Mouse (Mus musculus) adrenal gland, postnatal 10 days (tissue): ENCODE measurements around the gene Iglon5. TPM values are rescaled to one million over a fixed set of nuclear protein-coding genes. Genes with fewer than 3 reads are reported as not detected.

Experiments
- DNase-seq: peaks from one replicate; pipeline ENCODE4 v3.0.0; 2021; ENCODE audit warnings: mixed read lengths
- microRNA-seq: library from miRNA; unstranded; fragments of <30 nt; microRNA quantifications from one replicate; pipeline ENCODE4 v1.2.0, GENCODE M21; 2021
- total RNA-seq, 2 experiments: library from RNA; stranded (reverse); gene quantifications; 2 replicates each; pipeline ENCODE4 v1.2.3; 2021

Gene Iglon5
- total RNA-seq, 2 experiments from 2014 or later: 1.3 to 2.4 TPM

DNA sequence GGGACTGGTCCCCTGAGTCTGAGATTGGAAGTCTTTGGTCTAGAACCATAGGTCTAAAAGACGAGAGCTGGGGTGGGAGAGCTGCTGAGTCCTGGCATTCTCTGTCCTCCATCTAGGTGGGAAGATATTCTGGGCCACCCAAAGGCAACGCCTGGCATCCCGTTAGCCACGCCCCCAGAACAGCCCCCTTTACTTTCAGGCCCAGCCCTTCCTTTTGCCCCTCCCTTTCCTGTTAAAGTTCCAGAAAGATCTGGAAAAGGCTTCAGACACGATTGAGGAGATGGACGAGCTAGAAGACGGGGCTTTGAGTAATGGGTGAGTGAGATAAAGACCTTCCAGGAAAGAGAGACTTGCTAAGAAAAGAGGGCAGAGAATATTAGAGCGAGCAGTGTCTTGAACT lies 62.5 kb downstream of the Iglon5 start, which contains the start of gene Lim2:
Lim2 (plus strand) TSS at position 265 of the 400 bp plus-strand sequence.
- no peak for DNase-seq

DNA sequence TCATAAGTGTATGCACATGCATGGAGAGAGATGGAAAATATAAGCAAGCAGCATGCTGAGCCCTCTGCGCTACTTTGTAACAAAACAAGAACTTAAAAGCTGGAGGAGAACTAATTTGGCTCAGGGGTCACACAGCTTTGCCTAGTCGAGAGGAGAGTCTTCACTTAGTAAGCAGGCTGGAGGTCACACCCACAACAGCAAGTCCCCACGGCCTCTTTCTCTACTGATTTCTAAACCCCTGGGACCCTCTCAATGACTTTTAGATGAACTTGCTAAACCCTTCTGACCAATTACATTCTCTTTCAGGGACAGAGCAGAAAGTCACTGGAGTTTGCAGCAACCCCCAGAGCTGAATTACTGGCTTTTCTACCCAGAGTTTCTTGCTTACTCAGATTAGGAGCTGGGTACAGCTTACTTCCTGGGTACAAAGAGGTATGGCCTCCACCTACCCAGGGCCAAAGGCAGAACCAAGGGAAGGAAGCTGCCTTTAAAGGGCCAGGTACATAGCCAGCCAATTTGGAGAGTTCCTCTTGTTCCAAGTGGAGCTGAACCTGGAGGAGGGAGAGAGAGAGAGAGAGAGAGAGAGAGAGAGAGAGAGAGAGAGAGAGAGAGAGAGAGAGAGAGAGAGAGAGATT lies 65.8 kb downstream of the Iglon5 start:
- DNase-seq: no peak

DNA sequence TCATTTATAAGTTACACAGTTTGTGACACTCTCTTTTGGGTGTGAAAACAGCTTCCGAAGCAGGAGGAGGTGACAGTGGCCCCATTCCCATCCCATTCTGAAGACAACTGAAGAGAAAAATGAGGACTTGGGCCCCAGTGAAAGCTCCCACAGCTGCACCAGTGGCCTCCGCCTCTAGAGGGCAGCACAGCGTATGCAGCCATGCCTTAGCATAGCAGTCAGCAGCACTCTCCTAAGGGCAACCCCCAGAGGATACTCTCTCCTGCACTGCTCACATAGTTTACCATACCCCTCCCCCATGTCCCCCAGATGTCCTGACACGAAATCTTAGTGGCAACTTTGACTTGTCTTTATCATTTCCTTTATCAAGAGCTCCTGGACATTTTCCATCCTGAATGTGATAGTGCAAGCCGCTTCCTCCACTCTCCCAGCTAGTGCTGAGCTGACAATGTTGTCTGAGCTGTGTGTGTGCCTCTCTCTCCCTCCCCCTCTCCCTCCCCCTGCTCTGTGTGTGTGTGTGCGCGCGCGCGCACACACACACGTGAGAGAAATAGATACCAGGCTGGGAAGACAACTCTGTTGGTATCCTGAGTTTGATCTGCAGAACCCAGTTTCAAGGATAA lies 66.8 kb downstream of the Iglon5 start:
- peak; percentile 93 for DNase-seq

Small RNA genes lying within 50 kb of the gene (microRNA-seq; reads per million reads assigned to microRNA genes)
- 4.2 reads per million for gene Mir7051

Other genes with a start within 250 kb of the Iglon5 start
- gene Zfp715, start 176.8 kb downstream of the Iglon5 start, total RNA-seq: 10 to 100 TPM; 14.3 to 19.4 TPM
- under 1 TPM in 1 of 2 experiments, not detected in 1; 0.24 TPM for gene Siglecf, start 138.7 kb downstream of the Iglon5 start, total RNA-seq
- 1 to 10 TPM; 1.4 to 1.9 TPM for gene Siglecg, start 81.9 kb downstream of the Iglon5 start, total RNA-seq
- gene Lim2, start 62.4 kb downstream of the Iglon5 start, total RNA-seq: not detected
- 1 to 10 TPM; 1.3 to 2.1 TPM for gene Nkg7, start 53.0 kb downstream of the Iglon5 start, total RNA-seq
- gene Cldnd2, start 49.3 kb downstream of the Iglon5 start, total RNA-seq: not detected
- 1,000 to 10,000 TPM; 1,536 to 1,703 TPM for gene Etfb, start 46.0 kb downstream of the Iglon5 start, total RNA-seq
- gene Gm45233, start 45.9 kb downstream of the Iglon5 start, total RNA-seq: 1 to 10 TPM in 1 of 2 experiments, under 1 TPM in 1; 0.69 to 1.1 TPM
- gene Vsig10l, start 26.9 kb downstream of the Iglon5 start, total RNA-seq: 1 to 10 TPM; 4.7 to 5.4 TPM
- not detected for gene 4931406B18Rik, start 15.9 kb upstream of the Iglon5 start, total RNA-seq
- gene Cd33, start 54.4 kb upstream of the Iglon5 start, total RNA-seq: 1 to 10 TPM; 3.3 to 4.0 TPM
- 1 to 10 TPM; 1.9 to 2.5 TPM for gene Zfp658, start 72.2 kb upstream of the Iglon5 start, total RNA-seq
- 10 to 100 TPM; 10.8 to 12.5 TPM for gene Zfp719, start 89.5 kb upstream of the Iglon5 start, total RNA-seq
- gene Zfp819, start 117.1 kb upstream of the Iglon5 start, total RNA-seq: under 1 TPM in 1 of 2 experiments, not detected in 1; 0.27 TPM
- gene Ceacam18, start 144.6 kb upstream of the Iglon5 start, total RNA-seq: not detected
- 1 to 10 TPM; 1.1 to 1.6 TPM for gene Siglece, start 170.1 kb upstream of the Iglon5 start, total RNA-seq
- gene Ctu1, start 181.9 kb upstream of the Iglon5 start, total RNA-seq: 1 to 10 TPM; 9.7 to 9.8 TPM
- under 1 TPM in 1 of 2 experiments, not detected in 1; 0.24 TPM for gene Klk14, start 200.3 kb upstream of the Iglon5 start, total RNA-seq
- not detected for gene Klk13, start 222.5 kb upstream of the Iglon5 start, total RNA-seq